26 mouse cellular contexts compared by ENCODE assay signal in the genomic region with DNA sequence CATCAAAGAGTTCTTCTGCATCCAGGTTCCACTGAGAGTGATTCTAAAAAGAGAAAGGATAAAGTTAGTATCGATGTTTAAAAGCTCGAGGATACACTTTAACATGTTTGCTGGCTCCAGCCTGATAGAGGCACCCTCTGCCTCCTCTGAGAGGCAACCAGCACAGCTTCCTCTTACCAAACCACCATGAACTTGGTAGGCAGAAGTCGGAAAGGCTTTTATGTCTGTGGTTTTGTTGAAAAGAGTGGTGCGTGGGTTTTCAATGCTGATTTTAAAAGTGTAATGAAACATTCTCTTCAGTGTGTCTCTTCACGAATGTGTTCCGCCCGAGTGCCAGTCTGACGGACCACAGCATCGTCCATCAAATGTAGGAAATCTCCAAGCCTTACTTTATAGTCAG. TPM values are rescaled to one million over a fixed set of nuclear protein-coding genes. Genes with fewer than 3 reads are reported as not detected.
DNase-seq lines count a peak whose midpoint lies in the region; ATAC-seq and TF ChIP-seq lines count a peak whose summit lies in the region.
"Had no signal": no experiment of that assay in that cellular context is flagged by ENCODE, and none has a peak within 500 bp of the region (broad histone marks: within the 10 kb centered on the region; RNA-seq: fewer than 3 reads in every experiment).

No protein-coding gene starts in this region.

- peaks cover 8% of the 10 kb centered on the region for H3K4me1 ChIP-seq in megakaryocyte, embryonic 14.5 days
- H3K4me1 ChIP-seq in midbrain, postnatal 0 days (ENCODE audit: insufficient read depth, low read length) = no peaks in the 10 kb centered on the region
- no peaks in the 10 kb centered on the region for H3K4me1 ChIP-seq in forebrain, embryonic 16.5 days (replicated peaks; ENCODE audit: control insufficient read depth, insufficient read depth, low read length)
- H3K4me1 ChIP-seq: liver, embryonic 13.5 days had no signal

- no peaks in the 10 kb centered on the region for H3K9me3 ChIP-seq in megakaryocyte, embryonic 14.5 days
- no peaks in the 10 kb centered on the region for H3K9me3 ChIP-seq in midbrain, postnatal 0 days (ENCODE audit: low read length)
- no peaks in the 10 kb centered on the region for H3K9me3 ChIP-seq in forebrain, embryonic 16.5 days (ENCODE audit: control insufficient read depth, low read length)
- H3K9me3 ChIP-seq: liver, embryonic 13.5 days had no signal

- H3K36me3 ChIP-seq in megakaryocyte, embryonic 14.5 days (replicated peaks; ENCODE audit: low read length) = no peaks in the 10 kb centered on the region
- no peaks in the 10 kb centered on the region for H3K36me3 ChIP-seq in midbrain, postnatal 0 days (ENCODE audit: insufficient read depth, low read length)
- H3K36me3 ChIP-seq in forebrain, embryonic 16.5 days (ENCODE audit: control insufficient read depth, insufficient read depth) = no peaks in the 10 kb centered on the region
- H3K36me3 ChIP-seq: liver, embryonic 13.5 days had no signal

- H3K9ac ChIP-seq in midbrain, postnatal 0 days (replicated peaks; ENCODE audit: low read length, poor library complexity, severe bottlenecking) = no peak overlapping the region
- no peak overlapping the region for H3K9ac ChIP-seq in forebrain, embryonic 16.5 days (replicated peaks; ENCODE audit: low read depth, low read length)
- H3K9ac ChIP-seq: hindbrain, embryonic 14.5 days; liver, embryonic 13.5 days had no signal

- peak overlapping the region; percentile 7 for H3K4me3 ChIP-seq in megakaryocyte, embryonic 14.5 days (replicated peaks)
- no peak overlapping the region for H3K4me3 ChIP-seq in midbrain, postnatal 0 days (ENCODE audit: low read depth, low read length)
- H3K4me3 ChIP-seq in forebrain, embryonic 16.5 days (replicated peaks; ENCODE audit: low read length) = no peak overlapping the region
- H3K4me3 ChIP-seq: liver, embryonic 13.5 days; myocyte had no signal

- peaks cover 4% of the 10 kb centered on the region for H3K27me3 ChIP-seq in megakaryocyte, embryonic 14.5 days (replicated peaks)
- no peaks in the 10 kb centered on the region for H3K27me3 ChIP-seq in midbrain, postnatal 0 days (ENCODE audit: insufficient read depth, low read length)
- H3K27me3 ChIP-seq in forebrain, embryonic 16.5 days (replicated peaks; ENCODE audit: control insufficient read depth, insufficient read depth, low read length) = no peaks in the 10 kb centered on the region

- ATAC-seq in midbrain, postnatal 0 days (ENCODE audit: low FRiP score) = no peak
- no peak for ATAC-seq in forebrain, embryonic 16.5 days
- ATAC-seq: intestine, postnatal 0 days had no signal

- H3K4me2 ChIP-seq in midbrain, postnatal 0 days (ENCODE audit: low read depth, low read length, poor library complexity, severe bottlenecking) = no peak overlapping the region
- no peak overlapping the region for H3K4me2 ChIP-seq in forebrain, embryonic 16.5 days (ENCODE audit: low read length)
- H3K4me2 ChIP-seq: heart, embryonic 11.5 days; hindbrain, embryonic 14.5 days; liver, embryonic 13.5 days; midbrain, embryonic 11.5 days had no signal

- no peak for TF ChIP-seq CTCF in midbrain, postnatal 0 days (IDR thresholded peaks at IDR 0.05)

- DNase-seq in lung, postnatal 36 days = peak; percentile 12
- no peak for DNase-seq in lung, adult 18-20 months
- peak; percentile 57 for DNase-seq in T-cell, adult 2 months (ENCODE audit: low spot score)
- peak; percentile 29 for DNase-seq in thymus, postnatal 25 days
- DNase-seq in midbrain, postnatal 0 days (ENCODE audit: low spot score) = no peak
- no peak for DNase-seq in urinary bladder, adult 2 months (ENCODE audit: low spot score)
- DNase-seq: adrenal gland, adult 2 months; cerebellum, postnatal 14 days; heart, postnatal 14 days; liver, embryonic 13.5 days had no signal

- WGBS in midbrain, postnatal 0 days = 84% methylated on average over 9 of the region's 9 CpGs
- WGBS in forebrain, embryonic 16.5 days = 87% methylated on average over 9 of the region's 9 CpGs

- H3K27ac ChIP-seq in midbrain, postnatal 0 days (ENCODE audit: low read depth, low read length) = no peak overlapping the region
- no peak overlapping the region for H3K27ac ChIP-seq in forebrain, embryonic 16.5 days (ENCODE audit: low read length)
- H3K27ac ChIP-seq: hindbrain, embryonic 14.5 days; kidney, postnatal 0 days; liver, embryonic 13.5 days had no signal

RNA-seq across cellular contexts. Expression of gene Fam217a, which starts 9.5 kb away (rescaled TPM):
- not detected in 2 replicates for polyA plus RNA-seq in megakaryocyte, embryonic 14.5 days (2012; ENCODE audit: insufficient read depth, low replicate concordance)
- 0.33 and 0.47 TPM in 2 replicates for total RNA-seq in midbrain, postnatal 0 days (2014; rRNA removed)
- polyA plus RNA-seq in midbrain, postnatal 0 days (2015; fragmentation: Nextera tagmentation; extraction: Ambion mirVana) = 1.5 and 1.6 TPM in 2 replicates
- polyA plus RNA-seq in forebrain, embryonic 16.5 days (2015; fragmentation: Nextera tagmentation; extraction: Ambion mirVana) = 0.30 and 0.65 TPM in 2 replicates
- 0.56 and 0.96 TPM in 2 replicates for polyA plus RNA-seq in urinary bladder, adult 2 months (2012; rRNA removed)
- polyA plus RNA-seq: myocyte; spleen, adult 2 months had no signal

RNA-seq across cellular contexts. Expression of gene 4933417A18Rik, which starts 9.6 kb away (rescaled TPM):
- not detected in 2 replicates for polyA plus RNA-seq in megakaryocyte, embryonic 14.5 days (2012; ENCODE audit: insufficient read depth, low replicate concordance)
- not detected in 2 replicates for total RNA-seq in midbrain, postnatal 0 days (2014; rRNA removed)
- not detected in 2 replicates for polyA plus RNA-seq in midbrain, postnatal 0 days (2015; fragmentation: Nextera tagmentation; extraction: Ambion mirVana)
- not detected in 2 replicates for polyA plus RNA-seq in forebrain, embryonic 16.5 days (2015; fragmentation: Nextera tagmentation; extraction: Ambion mirVana)
- not detected in 2 replicates for polyA plus RNA-seq in urinary bladder, adult 2 months (2012; rRNA removed)
- total RNA-seq: adrenal gland, adult 2 months; ES-E14; gastrocnemius, postnatal 4 days; heart, postnatal 14 days; layer of hippocampus, adult 18-20 months; left cerebral cortex, adult 18-20 months had no signal
- polyA plus RNA-seq: adrenal gland, adult 2 months; forebrain, embryonic 11.5 days; heart, embryonic 11.5 days; hindbrain, embryonic 14.5 days; intestine, postnatal 0 days; kidney, postnatal 0 days; limb, embryonic 11.5 days; liver, embryonic 13.5 days; lung, embryonic 16.5 days; midbrain, embryonic 11.5 days; myocyte; spleen, adult 2 months had no signal

RNA-seq across cellular contexts. Expression of gene Prpf4b, which starts 39.5 kb away (rescaled TPM):
- 0.66 and 7.4 TPM in 2 replicates for polyA plus RNA-seq in megakaryocyte, embryonic 14.5 days (2012; ENCODE audit: insufficient read depth, low replicate concordance)
- 37.5 and 46.5 TPM in 2 replicates for total RNA-seq in midbrain, postnatal 0 days (2014; rRNA removed)
- polyA plus RNA-seq in midbrain, postnatal 0 days (2015; fragmentation: Nextera tagmentation; extraction: Ambion mirVana) = 54.7 and 65.2 TPM in 2 replicates
- polyA plus RNA-seq in forebrain, embryonic 16.5 days (2015; fragmentation: Nextera tagmentation; extraction: Ambion mirVana) = 65.8 and 67.8 TPM in 2 replicates
- polyA plus RNA-seq in urinary bladder, adult 2 months (2012; rRNA removed) = 68.4 and 85.8 TPM in 2 replicates

RNA-seq across cellular contexts. Expression of gene Eci3, which starts 49.0 kb away (rescaled TPM):
- not detected in 2 replicates for polyA plus RNA-seq in megakaryocyte, embryonic 14.5 days (2012; ENCODE audit: insufficient read depth, low replicate concordance)
- total RNA-seq in midbrain, postnatal 0 days (2014; rRNA removed) = not detected in 2 replicates
- polyA plus RNA-seq in midbrain, postnatal 0 days (2015; fragmentation: Nextera tagmentation; extraction: Ambion mirVana) = 0.39 and 0.50 TPM in 2 replicates
- 0.42 TPM in 1 of 2 replicates, not detected in the other for polyA plus RNA-seq in forebrain, embryonic 16.5 days (2015; fragmentation: Nextera tagmentation; extraction: Ambion mirVana)
- polyA plus RNA-seq in urinary bladder, adult 2 months (2012; rRNA removed) = 0.44 TPM in 2 replicates
- polyA plus RNA-seq: myocyte had no signal

Comparison
In these comparisons a context has a peak if more than half of its experiments do, and no peak if none do; other contexts are left out.
1. DNase-seq: peak in lung, postnatal 36 days (single experiment), T-cell, adult 2 months (single experiment) and thymus, postnatal 25 days (single experiment); none in lung, adult 18-20 months (0 of 2), midbrain, postnatal 0 days (single experiment) and urinary bladder, adult 2 months (single experiment).